Mouse (Mus musculus): ENCODE measurements around the gene B430305J03Rik. TPM values are rescaled to one million over a fixed set of nuclear protein-coding genes. Genes with fewer than 3 reads are reported as not detected.
A peak's percentile ranks its signal among the peaks of the same experiment; 100 is the strongest.

B430305J03Rik gene
- polyA plus RNA-seq, 1 experiment, result 0.68 TPM

- TF ChIP-seq POLR2A (IDR thresholded peaks at IDR 0.05; ENCODE audit: borderline replicate concordance, extremely low read depth, insufficient read depth, insufficient read length, poor library complexity, severe bottlenecking) (no peak), CTCF (IDR thresholded peaks at IDR 0.05; ENCODE audit: borderline replicate concordance, extremely low read depth, insufficient read depth, insufficient read length) (no peak)
- peak; percentile 11 for DNase-seq (ENCODE audit: low read depth)
Observed at GRCm38 (mm10) chr3:61348036-61348614, 17.6 kb downstream of the B430305J03Rik start.

- TF ChIP-seq POLR2A (IDR thresholded peaks at IDR 0.05; ENCODE audit: borderline replicate concordance, extremely low read depth, insufficient read depth, insufficient read length, poor library complexity, severe bottlenecking) (no peak), CTCF (IDR thresholded peaks at IDR 0.05; ENCODE audit: borderline replicate concordance, extremely low read depth, insufficient read depth, insufficient read length) (no peak)
- no peak for DNase-seq (ENCODE audit: low read depth)
Observed at GRCm38 (mm10) chr3:61345636-61346035, 20.1 kb downstream of the B430305J03Rik start.

- no peak for DNase-seq (ENCODE audit: low read depth)
- TF ChIP-seq CTCF (IDR thresholded peaks at IDR 0.05; ENCODE audit: borderline replicate concordance, extremely low read depth, insufficient read depth, insufficient read length), result no peak
- no peak for TF ChIP-seq POLR2A (IDR thresholded peaks at IDR 0.05; ENCODE audit: borderline replicate concordance, extremely low read depth, insufficient read depth, insufficient read length, poor library complexity, severe bottlenecking)
Observed at GRCm38 (mm10) chr3:61344031-61344430, 21.7 kb downstream of the B430305J03Rik start.

GRCm38 (mm10) chr3:61340321-61340720 is 25.4 kb downstream of the B430305J03Rik start:
- TF ChIP-seq CTCF (IDR thresholded peaks at IDR 0.05; ENCODE audit: borderline replicate concordance, extremely low read depth, insufficient read depth, insufficient read length) (no peak), POLR2A (IDR thresholded peaks at IDR 0.05; ENCODE audit: borderline replicate concordance, extremely low read depth, insufficient read depth, insufficient read length, poor library complexity, severe bottlenecking) (no peak)
- DNase-seq (ENCODE audit: low read depth), result peak; percentile 39

GRCm38 (mm10) chr3:61337230-61337629 is 28.5 kb downstream of the B430305J03Rik start:
- DNase-seq (ENCODE audit: low read depth), result no peak
- TF ChIP-seq POLR2A (IDR thresholded peaks at IDR 0.05; ENCODE audit: borderline replicate concordance, extremely low read depth, insufficient read depth, insufficient read length, poor library complexity, severe bottlenecking) (no peak), CTCF (IDR thresholded peaks at IDR 0.05; ENCODE audit: borderline replicate concordance, extremely low read depth, insufficient read depth, insufficient read length) (no peak)

- no peak for DNase-seq (ENCODE audit: low read depth)
- TF ChIP-seq POLR2A (IDR thresholded peaks at IDR 0.05; ENCODE audit: borderline replicate concordance, extremely low read depth, insufficient read depth, insufficient read length, poor library complexity, severe bottlenecking) (no peak), CTCF (IDR thresholded peaks at IDR 0.05; ENCODE audit: borderline replicate concordance, extremely low read depth, insufficient read depth, insufficient read length) (no peak)
Observed at GRCm38 (mm10) chr3:61336205-61336604, 29.5 kb downstream of the B430305J03Rik start.

- TF ChIP-seq POLR2A (IDR thresholded peaks at IDR 0.05; ENCODE audit: borderline replicate concordance, extremely low read depth, insufficient read depth, insufficient read length, poor library complexity, severe bottlenecking) (no peak), CTCF (IDR thresholded peaks at IDR 0.05; ENCODE audit: borderline replicate concordance, extremely low read depth, insufficient read depth, insufficient read length) (no peak)
- DNase-seq (ENCODE audit: low read depth), result no peak
Observed at GRCm38 (mm10) chr3:61321632-61322031, 44.1 kb downstream of the B430305J03Rik start.

- no peak for DNase-seq (ENCODE audit: low read depth)
- TF ChIP-seq POLR2A (IDR thresholded peaks at IDR 0.05; ENCODE audit: borderline replicate concordance, extremely low read depth, insufficient read depth, insufficient read length, poor library complexity, severe bottlenecking), result no peak
- no peak for TF ChIP-seq CTCF (IDR thresholded peaks at IDR 0.05; ENCODE audit: borderline replicate concordance, extremely low read depth, insufficient read depth, insufficient read length)
Observed at GRCm38 (mm10) chr3:61320031-61320430, 45.7 kb downstream of the B430305J03Rik start.

- TF ChIP-seq POLR2A (IDR thresholded peaks at IDR 0.05; ENCODE audit: borderline replicate concordance, extremely low read depth, insufficient read depth, insufficient read length, poor library complexity, severe bottlenecking) (no peak), CTCF (IDR thresholded peaks at IDR 0.05; ENCODE audit: borderline replicate concordance, extremely low read depth, insufficient read depth, insufficient read length) (no peak)
- no peak for DNase-seq (ENCODE audit: low read depth)
Observed at GRCm38 (mm10) chr3:61315002-61315401, 50.7 kb downstream of the B430305J03Rik start.

Other genes starting within 250 kb of the B430305J03Rik start
- gene Rap2b, start 4.3 kb downstream of the B430305J03Rik start, polyA plus RNA-seq (2012; rRNA removed), result 8.7 and 9.5 TPM in 2 replicates

Measured in brain, embryonic 14.5 days (tissue).